Mouse (Mus musculus): ENCODE measurements at regions not wholly inside any gene's neighbourhood (a gene's known extent, or its start where the extent isn't known, plus 50 kb on each side); places are given as distances from the start of the nearest gene placed in this dataset.

DNA sequence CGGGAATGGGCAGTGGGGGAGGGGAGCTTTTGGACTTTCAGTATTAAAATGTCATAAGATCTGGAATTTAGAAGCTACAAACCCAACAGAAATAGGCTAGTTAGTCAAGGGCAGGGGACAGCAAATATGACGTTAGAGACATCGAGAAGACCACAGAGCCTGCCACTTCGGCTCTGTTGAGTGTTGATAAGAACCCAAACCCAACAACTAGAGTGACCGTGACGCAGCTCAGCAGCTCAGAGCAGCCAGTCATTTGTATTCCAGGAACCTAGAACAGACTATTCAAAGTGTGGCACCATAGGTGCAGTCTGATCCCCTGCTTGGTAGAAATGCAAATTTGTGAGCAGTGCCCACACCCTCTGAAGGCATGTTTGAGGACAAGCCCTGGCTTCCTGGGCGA, 409.8 kb upstream of the Gm10131 start:
- WGBS: 88% methylated on average over 7 of the region's 7 CpGs
- no peak for DNase-seq (ENCODE audit: low read depth, low spot score)

DNA sequence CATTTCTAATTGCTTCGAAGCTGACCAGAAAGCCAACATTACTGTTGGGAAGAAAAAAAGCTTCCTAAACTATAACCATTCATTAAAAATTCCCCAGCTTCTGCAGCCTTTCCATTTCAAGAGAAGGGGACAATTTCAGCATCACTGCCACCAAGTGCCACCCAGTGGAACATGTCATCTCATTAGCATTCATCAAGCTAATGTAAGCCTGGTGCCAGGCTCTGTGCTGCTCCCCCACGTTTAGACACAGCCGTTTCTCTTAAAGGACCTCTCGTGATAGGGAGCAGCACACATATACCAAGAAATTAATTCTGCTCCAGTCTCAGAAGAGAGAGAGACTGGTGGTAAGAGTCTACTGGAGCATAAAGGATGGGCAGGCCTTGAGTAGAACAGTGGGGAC, 409.1 kb upstream of the Gm10131 start:
- WGBS: 78% methylated on average over 4 of the region's 4 CpGs
- no peak for DNase-seq (ENCODE audit: low read depth, low spot score)

DNA sequence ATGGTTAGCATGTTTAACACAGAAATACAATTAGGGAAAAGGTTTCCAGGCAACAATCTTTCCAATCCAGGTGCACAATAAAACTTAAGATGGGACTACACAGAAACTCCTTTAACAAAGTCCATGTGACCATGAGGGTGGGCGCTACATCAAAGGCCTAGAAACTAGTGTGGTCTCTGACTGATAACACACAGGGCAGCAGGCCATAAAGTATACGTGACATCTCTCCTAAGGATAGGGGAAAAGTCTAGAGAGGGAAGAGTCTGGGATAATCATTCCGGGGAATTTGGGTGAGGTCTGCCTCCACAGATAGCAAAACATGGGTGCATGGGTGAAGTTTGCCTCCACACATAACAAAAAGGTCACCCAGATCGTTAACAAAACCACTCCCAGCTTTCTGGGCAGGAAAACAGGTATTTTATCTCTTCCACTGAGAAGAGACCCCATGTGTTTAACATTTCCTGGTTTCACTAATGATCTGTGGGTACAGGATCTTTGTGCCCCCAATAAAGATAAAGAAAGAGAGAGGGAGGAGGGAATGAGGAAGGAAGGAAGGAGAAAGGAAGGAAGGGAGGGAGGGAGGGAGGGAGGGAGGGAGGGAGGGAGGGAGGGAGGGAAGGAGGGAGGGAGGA, 402.0 kb upstream of the Gm10131 start:
- DNase-seq (ENCODE audit: low read depth, low spot score): no peak
- WGBS: 27% methylated on average over 4 of the region's 4 CpGs

- no peak for DNase-seq (ENCODE audit: low read depth, low spot score)
- 61% methylated on average over 15 of the region's 15 CpGs for WGBS
Observed at GRCm38 (mm10) chr8:34505829-34506555, 394.5 kb upstream of the Gm10131 start.

DNA sequence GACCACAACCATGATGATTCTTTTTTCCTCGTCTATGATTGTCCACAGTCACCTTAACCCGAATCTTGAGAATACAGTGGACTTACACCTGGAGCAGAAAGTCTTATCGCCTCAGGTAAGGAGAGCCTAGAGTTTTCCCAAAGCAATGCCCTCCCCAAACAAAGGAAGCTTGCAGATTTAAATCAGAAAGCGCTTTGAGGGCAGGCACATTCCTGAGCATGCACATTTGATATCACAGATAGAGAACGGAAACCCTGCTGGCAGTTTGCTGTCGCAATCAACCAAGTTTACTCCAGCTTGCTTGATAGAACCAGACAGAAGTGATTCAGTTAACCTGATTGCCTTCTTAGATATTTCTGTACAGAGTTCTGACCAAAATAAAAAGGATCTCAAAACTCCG, 393.6 kb upstream of the Gm10131 start:
- no peak for DNase-seq (ENCODE audit: low read depth, low spot score)
- WGBS: 92% methylated on average over 7 of the region's 7 CpGs

GRCm38 (mm10) chr8:34502606-34503162, 391.1 kb upstream of the Gm10131 start:
- 71% methylated on average over 1 of the region's 1 CpGs for WGBS
- no peak for DNase-seq (ENCODE audit: low read depth, low spot score)

GRCm38 (mm10) chr8:34499196-34499595, 387.7 kb upstream of the Gm10131 start:
- no peak for DNase-seq (ENCODE audit: low read depth, low spot score)
- 73% methylated on average over 3 of the region's 3 CpGs for WGBS

GRCm38 (mm10) chr8:34496751-34497150, 385.2 kb upstream of the Gm10131 start:
- DNase-seq (ENCODE audit: low read depth, low spot score): no peak
- 86% methylated on average over 4 of the region's 4 CpGs for WGBS

DNA sequence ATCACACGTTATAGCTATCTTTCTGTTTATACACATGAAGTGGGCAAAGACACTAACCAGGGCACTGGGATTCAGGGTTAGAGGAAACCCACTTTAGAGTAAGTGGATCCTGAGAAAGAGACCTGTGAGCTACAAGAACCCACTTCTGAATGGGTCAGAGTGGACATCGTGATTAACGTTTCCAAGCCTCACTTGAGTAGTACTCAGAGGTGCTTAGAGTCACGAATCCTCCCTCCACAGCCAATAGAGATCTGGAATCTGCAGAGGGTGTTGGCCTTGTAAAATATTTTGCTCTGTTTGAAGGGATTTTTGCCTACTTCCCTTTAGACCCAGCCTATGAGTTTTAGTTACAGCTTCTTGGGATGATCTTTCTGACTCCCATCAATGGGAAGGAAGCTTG, 384.4 kb upstream of the Gm10131 start:
- 64% methylated on average over 4 of the region's 4 CpGs for WGBS
- DNase-seq (ENCODE audit: low read depth, low spot score): no peak

- WGBS: 67% methylated on average over 7 of the region's 7 CpGs
- no peak for DNase-seq (ENCODE audit: low read depth, low spot score)
Observed at GRCm38 (mm10) chr8:34488746-34489400, 377.3 kb upstream of the Gm10131 start.

DNA sequence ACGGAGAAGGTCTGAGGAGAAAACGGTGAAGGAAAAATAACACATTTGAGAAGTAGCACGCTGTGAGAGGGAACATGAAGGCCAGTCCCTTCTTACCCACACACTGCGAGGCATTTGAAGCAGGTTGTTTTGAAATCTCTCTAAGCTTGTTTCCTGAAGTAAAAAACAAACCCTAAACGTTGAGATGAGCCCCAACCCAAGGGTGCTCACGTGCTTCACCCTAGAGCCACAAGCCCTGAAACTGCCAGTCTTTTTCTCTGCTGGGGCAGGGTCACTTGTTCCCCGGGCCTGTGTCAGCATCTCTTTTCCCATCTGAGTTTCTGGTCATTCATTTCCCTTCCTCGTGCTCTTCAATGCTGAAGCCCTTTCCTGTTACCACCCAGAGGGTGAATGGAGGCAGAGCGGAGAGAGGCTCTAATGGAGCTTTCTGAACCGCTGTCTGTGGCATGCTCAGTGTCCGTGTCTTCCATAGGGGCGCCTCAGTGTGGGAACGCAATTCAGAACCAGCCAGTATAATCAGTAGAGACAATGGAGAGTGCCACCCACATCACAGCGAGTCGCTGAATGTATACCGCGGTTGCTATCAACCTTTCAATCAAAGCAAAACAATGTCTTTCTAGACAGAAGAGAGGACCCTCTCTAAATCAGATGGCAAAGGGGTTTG, 375.0 kb upstream of the Gm10131 start:
- 88% methylated on average over 17 of the region's 17 CpGs for WGBS
- no peak for DNase-seq (ENCODE audit: low read depth, low spot score)

GRCm38 (mm10) chr8:34485905-34486304, 374.4 kb upstream of the Gm10131 start:
- no peak for DNase-seq (ENCODE audit: low read depth, low spot score)

DNA sequence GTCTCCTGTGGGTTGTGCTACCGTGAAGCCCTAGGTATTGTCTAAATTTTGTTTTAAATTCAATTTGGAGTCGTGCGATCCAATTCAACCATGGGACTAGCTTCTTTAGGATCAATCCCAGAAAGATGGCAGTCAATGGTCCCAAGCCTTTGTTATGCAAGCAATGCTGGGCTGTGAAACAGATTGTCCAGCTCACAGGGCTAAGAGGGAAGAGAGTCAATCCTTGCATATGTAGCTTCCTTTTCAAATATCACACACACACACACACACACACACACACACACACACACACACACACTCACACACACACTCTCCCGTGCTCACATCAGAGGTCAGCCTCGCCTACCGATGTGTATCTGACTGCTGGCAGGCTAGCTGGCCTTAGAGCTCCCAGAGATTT, 373.8 kb upstream of the Gm10131 start:
- DNase-seq (ENCODE audit: low read depth, low spot score): no peak
- 85% methylated on average over 6 of the region's 6 CpGs for WGBS

More at GRCm38 (mm10) chr8:34485905-34486304, 374.4 kb upstream of the Gm10131 start:
- WGBS: 94% methylated on average over 9 of the region's 9 CpGs

DNA sequence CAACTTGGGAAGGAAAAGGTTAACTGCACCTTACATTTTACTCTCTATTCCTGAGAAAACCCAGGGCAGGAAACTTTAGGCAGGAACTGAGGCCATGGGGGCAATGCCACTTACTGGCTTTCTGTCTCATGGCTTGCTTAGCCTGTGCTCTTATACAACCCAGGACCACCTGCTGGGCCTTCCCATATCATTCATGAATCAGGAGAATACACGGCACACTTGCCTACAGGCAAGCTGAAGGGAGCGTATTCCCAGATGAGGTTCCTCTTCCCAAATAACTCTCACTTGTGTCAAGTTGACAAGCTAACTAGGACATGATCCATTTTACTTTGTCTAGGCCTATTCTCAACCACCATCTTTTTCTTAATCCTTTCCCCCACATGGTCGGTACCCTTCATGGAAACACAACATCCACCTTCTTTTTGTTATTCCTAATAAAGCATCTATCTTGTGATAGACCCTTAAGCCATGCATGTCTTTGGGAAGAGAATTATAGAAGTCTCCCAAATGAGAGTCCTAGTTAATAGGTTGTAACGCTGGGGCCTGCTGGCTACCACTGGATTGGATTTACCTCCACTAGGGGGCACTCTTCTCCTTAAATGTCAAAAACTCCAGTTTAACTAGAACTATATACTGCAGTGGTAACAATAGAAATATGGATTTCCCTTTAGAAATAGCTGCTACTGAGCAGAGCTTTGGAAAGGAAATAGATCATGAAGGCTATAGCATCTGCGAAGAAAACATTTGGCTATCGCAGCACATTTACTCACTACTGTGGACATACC, 373.2 kb upstream of the Gm10131 start:
- 66% methylated on average over 6 of the region's 6 CpGs for WGBS
- DNase-seq (ENCODE audit: low read depth, low spot score): peak; percentile 57

- no peak for DNase-seq (ENCODE audit: low read depth, low spot score)
- 82% methylated on average over 4 of the region's 4 CpGs for WGBS
Observed at GRCm38 (mm10) chr8:34483212-34483611, 371.7 kb upstream of the Gm10131 start.

DNA sequence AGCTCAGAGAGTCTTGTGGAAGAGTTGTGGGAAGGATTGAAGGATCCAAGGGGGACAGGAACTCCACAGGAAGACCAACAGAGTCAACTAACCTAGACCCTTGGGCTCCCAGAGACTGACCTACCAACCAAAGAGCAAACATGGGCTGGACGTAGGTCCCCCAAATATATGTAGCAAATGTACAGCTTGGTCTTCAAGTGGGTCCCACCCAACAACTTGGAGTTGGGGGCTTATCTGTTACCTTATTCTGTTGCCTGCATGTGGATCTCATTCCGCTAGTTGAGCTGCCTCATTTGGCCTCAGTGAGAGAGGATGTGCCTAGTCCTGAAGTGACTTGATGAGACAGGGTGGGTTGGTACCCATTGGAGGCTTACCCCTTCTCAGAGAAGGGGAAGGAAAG, 371.1 kb upstream of the Gm10131 start:
- 97% methylated on average over 2 of the region's 2 CpGs for WGBS
- DNase-seq (ENCODE audit: low read depth, low spot score): no peak

GRCm38 (mm10) chr8:34480496-34480895, 369.0 kb upstream of the Gm10131 start:
- no peak for DNase-seq (ENCODE audit: low read depth, low spot score)
- 82% methylated on average over 4 of the region's 4 CpGs for WGBS

GRCm38 (mm10) chr8:34478891-34479290, 367.4 kb upstream of the Gm10131 start:
- 55% methylated on average over 3 of the region's 3 CpGs for WGBS
- DNase-seq (ENCODE audit: low read depth, low spot score): no peak

- DNase-seq (ENCODE audit: low read depth, low spot score): no peak
- WGBS: 73% methylated on average over 1 of the region's 1 CpGs
Observed at GRCm38 (mm10) chr8:34478465-34478864, 366.9 kb upstream of the Gm10131 start.

Measured in large intestine, adult 2 months (tissue).